Mouse (Mus musculus) liver, embryonic 12.5 days (tissue): ENCODE results near the gene Mxd1. TPM values are rescaled to one million over a fixed set of nuclear protein-coding genes. Genes with fewer than 3 reads are reported as not detected.

Experiments used
- ATAC-seq: fragments of 200-750 bp; cut with Nextera tagmentation; 2 replicates; pipeline ENCODE4 v1.8.0; 2017; ENCODE audit warnings: moderate number of reproducible peaks, mild to moderate bottlenecking, moderate library complexity
- H3K27ac ChIP-seq: fragments of 300-500 bp; sonication (generic); 2 replicates; pipeline ENCODE4 v1.5.1; 2016; ENCODE audit warnings: mild to moderate bottlenecking
- H3K27me3 ChIP-seq: fragments of 300-500 bp; sonication (generic); replicated peaks from 2 replicates; pipeline ENCODE4 v1.6.1; 2016; ENCODE audit warnings: mild to moderate bottlenecking, moderate library complexity
- H3K36me3 ChIP-seq: fragments of 300-500 bp; sonication (generic); 2 replicates; pipeline ENCODE4 v1.6.1; 2016; ENCODE audit warnings: mild to moderate bottlenecking, moderate library complexity
- H3K4me1 ChIP-seq: fragments of 300-500 bp; sonication (generic); 2 replicates; pipeline ENCODE4 v1.6.1; 2016
- H3K4me2 ChIP-seq: fragments of 300-500 bp; sonication (generic); 2 replicates; pipeline ENCODE4 v1.6.1; 2016; ENCODE audit warnings: mild to moderate bottlenecking, moderate library complexity
- H3K4me3 ChIP-seq: fragments of 300-500 bp; sonication (generic); 2 replicates; pipeline ENCODE4 v1.5.1; 2016; ENCODE audit warnings: mild to moderate bottlenecking, moderate library complexity
- H3K9ac ChIP-seq: fragments of 300-500 bp; sonication (generic); 2 replicates; pipeline ENCODE4 v1.6.1; 2016; ENCODE audit warnings: mild to moderate bottlenecking, moderate library complexity
- H3K9me3 ChIP-seq: fragments of 300-500 bp; sonication (generic); replicated peaks from 2 replicates; pipeline ENCODE4 v1.6.1; 2016; ENCODE audit warnings: mild to moderate bottlenecking, moderate library complexity
- WGBS: fragments of 180-500 bp; shearing (Covaris S2); methylation state at CpG from one replicate; pipeline ENCODE4 v1.1.7; 2016; ENCODE audit not compliant: insufficient replicate concordance; 5-methylcytosine and 5-hydroxymethylcytosine counted together
- polyA plus RNA-seq: library from polyadenylated mRNA; unstranded; fragments of >200 nt; fragmentation: Nextera tagmentation; extraction: Ambion mirVana; gene quantifications from 2 replicates; pipeline ENCODE4 v1.2.1, GENCODE M21; 2016

The Mxd1 gene
- polyA plus RNA-seq, 1 experiment from 2014 or later = 35.1 TPM

DNA sequence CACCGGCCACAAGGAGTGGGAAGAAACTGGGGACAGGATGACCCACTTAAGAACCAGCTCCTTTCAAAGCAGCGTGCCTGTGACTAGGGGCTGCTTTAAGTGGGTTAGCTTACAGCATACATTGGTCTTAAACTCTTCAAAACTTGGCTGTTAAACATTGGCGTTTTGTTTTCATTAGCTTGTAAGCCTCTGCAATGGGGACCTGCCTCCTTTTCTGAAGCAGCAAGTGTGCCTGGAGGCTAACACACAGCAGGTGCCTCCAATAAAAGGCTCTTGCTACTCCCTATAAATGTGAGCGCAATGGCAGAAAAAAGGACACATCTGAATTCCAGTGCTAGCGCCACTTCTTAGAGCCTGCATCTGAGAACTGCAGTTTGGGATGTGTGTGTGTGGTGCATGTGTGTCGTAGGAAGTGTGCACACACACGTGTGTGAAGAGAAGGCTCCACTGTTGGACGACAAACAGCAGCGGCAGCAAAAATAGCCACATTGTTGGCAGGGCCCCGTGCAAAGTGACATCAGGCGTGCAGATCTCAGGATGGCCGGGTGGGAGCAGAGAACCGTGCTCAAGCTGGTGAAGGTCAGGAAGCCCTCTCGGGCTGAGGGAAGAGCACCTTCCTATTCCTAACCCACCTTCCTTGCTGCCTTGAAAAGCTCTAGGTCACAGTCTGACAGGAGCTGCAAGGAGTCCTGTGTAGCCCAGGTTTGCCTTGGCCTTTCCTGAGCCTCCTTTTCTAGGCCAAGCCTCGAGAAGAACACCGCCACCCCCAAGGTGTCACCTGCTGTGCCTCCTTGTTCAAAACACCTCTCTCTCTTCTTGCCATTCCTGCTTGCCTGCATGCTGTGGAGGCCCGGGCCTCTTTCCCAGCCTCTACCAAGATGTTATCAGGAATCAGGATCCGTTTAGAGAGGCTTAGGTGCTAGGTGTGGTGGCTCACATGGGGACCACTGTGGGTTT lies 44.6 kb downstream of the Mxd1 start:
- ATAC-seq = no peak
- Histone ChIP-seq H3K9me3 (no peaks in the 10 kb centered on the region), H3K4me3 (no peak overlapping the region), H3K4me2 (no peak overlapping the region), H3K27ac (no peak overlapping the region), H3K9ac (no peak overlapping the region), H3K36me3 (no peaks in the 10 kb centered on the region), H3K4me1 (no peaks in the 10 kb centered on the region), H3K27me3 (peaks cover 56% of the 10 kb centered on the region)
- 68% methylated on average over 18 of the region's 18 CpGs for WGBS

DNA sequence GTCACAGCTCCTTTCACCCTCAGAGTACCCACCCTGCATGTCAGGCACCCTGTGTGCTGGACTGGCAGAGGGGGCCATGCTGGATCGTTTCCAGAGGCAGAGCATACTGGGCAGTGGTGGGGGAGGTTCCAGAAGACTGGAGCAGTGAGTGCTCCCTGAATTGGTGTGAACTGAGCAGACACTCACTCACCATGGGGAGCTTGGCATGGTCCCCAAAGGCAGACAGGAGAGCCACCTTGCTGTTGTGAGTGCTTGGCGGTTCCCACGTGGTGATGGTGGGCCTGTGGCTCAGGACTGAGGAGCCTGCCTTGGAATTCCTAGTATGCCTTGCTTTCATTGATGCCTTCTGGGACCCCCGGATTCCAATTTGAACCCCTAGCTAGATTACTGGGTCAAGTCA lies 45.8 kb downstream of the Mxd1 start:
- H3K4me3 ChIP-seq = no peak overlapping the region
- H3K27ac ChIP-seq = no peak overlapping the region
- no peak overlapping the region for H3K9ac ChIP-seq
- H3K27me3 ChIP-seq = peaks cover 62% of the 10 kb centered on the region
- WGBS = 78% methylated on average over 4 of the region's 4 CpGs
- H3K4me2 ChIP-seq = no peak overlapping the region
- H3K4me1 ChIP-seq = no peaks in the 10 kb centered on the region
- H3K36me3 ChIP-seq = no peaks in the 10 kb centered on the region
- no peak for ATAC-seq
- H3K9me3 ChIP-seq = no peaks in the 10 kb centered on the region

DNA sequence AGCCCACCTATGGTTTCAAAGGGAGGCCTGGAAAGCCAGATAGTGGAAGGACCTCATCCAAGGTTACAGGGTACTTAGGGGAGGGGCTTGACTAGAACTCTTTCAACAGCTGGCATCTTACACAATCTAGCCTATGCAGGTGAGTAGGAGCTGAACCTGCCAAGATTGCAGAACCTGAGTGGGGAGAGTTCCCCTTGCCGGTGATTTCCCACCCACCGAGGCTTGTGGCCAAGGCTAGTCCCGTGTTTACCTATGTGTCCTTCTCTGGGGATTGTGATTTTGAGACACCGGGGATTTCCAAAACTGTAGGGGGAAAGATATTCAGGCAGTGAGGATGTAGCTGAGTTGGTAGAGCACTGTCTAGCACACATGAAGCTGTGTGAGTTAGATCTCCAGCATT lies 53.7 kb downstream of the Mxd1 start:
- no peak overlapping the region for H3K4me2 ChIP-seq
- H3K27me3 ChIP-seq = peaks cover 43% of the 10 kb centered on the region
- no peak overlapping the region for H3K27ac ChIP-seq
- WGBS = 71% methylated on average over 4 of the region's 4 CpGs
- no peak for ATAC-seq
- H3K4me3 ChIP-seq = no peak overlapping the region
- H3K4me1 ChIP-seq = no peaks in the 10 kb centered on the region
- H3K9ac ChIP-seq = no peak overlapping the region
- no peaks in the 10 kb centered on the region for H3K9me3 ChIP-seq
- H3K36me3 ChIP-seq = no peaks in the 10 kb centered on the region

DNA sequence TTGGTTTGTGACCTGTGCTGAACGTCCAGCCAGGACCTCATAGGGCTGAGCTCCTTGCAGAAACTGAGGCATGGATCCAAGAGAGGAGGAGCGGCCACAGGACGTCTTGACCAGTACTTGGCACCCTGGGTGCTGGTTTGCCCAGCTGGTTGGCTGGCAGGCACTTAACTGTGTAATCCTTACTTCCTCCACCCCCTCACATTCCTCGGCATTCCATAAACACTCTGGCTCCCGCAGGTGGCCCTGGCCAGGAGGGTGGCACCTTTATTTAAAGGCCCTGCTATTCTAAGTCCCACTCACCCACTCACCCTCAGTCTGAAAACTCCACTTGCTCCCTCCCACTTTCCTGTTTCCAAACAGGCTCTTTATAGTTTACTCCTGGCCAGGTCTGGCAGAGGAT lies 58.2 kb downstream of the Mxd1 start:
- no peak overlapping the region for H3K4me3 ChIP-seq
- H3K27ac ChIP-seq = no peak overlapping the region
- H3K4me1 ChIP-seq = peaks cover 14% of the 10 kb centered on the region
- no peak overlapping the region for H3K4me2 ChIP-seq
- 61% methylated on average over 5 of the region's 5 CpGs for WGBS
- H3K9me3 ChIP-seq = no peaks in the 10 kb centered on the region
- no peak overlapping the region for H3K9ac ChIP-seq
- H3K36me3 ChIP-seq = no peaks in the 10 kb centered on the region
- peaks cover 13% of the 10 kb centered on the region; the same call in 1 of the 2 replicates for H3K27me3 ChIP-seq
- no peak for ATAC-seq

DNA sequence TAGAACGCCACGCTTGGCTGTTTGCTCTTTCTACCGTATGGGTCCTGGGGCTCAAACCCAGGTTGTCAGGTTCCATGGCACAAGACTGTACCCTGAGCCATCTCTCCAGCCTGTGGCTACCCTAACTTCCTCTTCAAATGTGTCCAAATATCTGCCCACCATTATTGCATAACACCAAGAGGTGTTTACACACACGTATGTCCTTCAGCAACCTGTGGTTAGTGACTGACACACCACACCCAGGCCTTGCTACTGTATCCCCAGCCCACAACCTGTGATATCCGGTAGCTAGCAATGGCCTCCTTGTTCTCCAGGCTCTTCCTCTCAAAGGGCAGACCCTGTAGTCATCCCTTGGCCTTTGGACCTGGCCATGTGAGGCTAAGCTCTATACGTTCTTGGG lies 59.7 kb downstream of the Mxd1 start:
- Histone ChIP-seq H3K9ac (no peak overlapping the region), H3K27me3 (peaks cover 6% of the 10 kb centered on the region; the same call in 1 of the 2 replicates), H3K4me2 (no peak overlapping the region), H3K9me3 (no peaks in the 10 kb centered on the region), H3K4me3 (no peak overlapping the region), H3K27ac (no peak overlapping the region), H3K4me1 (peaks cover 14% of the 10 kb centered on the region), H3K36me3 (no peaks in the 10 kb centered on the region)
- no peak for ATAC-seq
- 62% methylated on average over 6 of the region's 6 CpGs for whole genome bisulfite sequencing

DNA sequence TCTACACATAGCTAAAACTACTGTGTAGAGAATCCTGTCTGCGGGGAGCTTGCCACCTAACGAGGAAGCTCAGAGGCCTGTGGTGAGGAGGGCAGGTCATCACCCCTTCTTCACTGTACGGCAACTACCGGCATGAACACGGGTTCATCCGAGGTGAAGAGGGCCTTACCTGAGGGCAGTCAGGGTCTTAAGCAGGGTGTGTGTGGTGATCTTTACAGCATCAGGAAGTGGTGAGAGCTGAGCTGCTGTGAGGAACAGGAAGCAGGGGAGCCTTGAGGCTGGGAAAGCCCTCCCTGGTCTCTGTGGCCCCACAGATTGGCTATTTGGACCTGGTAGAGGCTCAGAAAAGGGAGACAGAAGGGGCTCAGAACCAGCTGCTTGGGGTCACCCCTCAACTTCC lies 61.5 kb downstream of the Mxd1 start:
- Histone ChIP-seq H3K9me3 (no peaks in the 10 kb centered on the region), H3K4me3 (no peak overlapping the region), H3K9ac (no peak overlapping the region), H3K4me2 (no peak overlapping the region), H3K36me3 (no peaks in the 10 kb centered on the region), H3K27ac (peak overlapping the region; percentile 5; the same call in 1 of the 2 replicates), H3K4me1 (peaks cover 14% of the 10 kb centered on the region), H3K27me3 (no peaks in the 10 kb centered on the region)
- no peak for ATAC-seq
- WGBS = 58% methylated on average over 6 of the region's 6 CpGs

DNA sequence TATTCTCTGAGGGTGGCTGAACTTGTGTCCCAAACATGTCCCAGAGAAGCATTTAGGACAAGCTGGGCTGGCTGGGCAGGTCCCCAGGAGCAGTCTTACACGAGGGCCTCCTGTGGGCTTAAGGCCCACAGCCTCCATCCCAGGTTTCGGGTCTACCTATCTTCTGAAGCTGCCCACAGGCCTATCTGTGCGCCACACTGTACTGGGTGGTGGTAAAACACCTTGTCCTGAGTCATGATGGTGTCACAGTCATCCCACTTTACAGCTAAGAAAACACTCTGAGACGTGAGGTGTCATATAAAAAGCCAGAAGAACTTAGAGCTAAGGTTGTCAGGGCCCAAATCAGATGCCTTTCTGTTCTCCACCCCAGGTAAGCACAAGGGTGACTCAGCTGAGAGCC lies 62.7 kb downstream of the Mxd1 start:
- no peaks in the 10 kb centered on the region for H3K27me3 ChIP-seq
- ATAC-seq = peak; percentile 33; the same call in 1 of the 2 replicates
- H3K9me3 ChIP-seq = no peaks in the 10 kb centered on the region
- no peak overlapping the region for H3K4me2 ChIP-seq
- H3K36me3 ChIP-seq = no peaks in the 10 kb centered on the region
- WGBS = 59% methylated on average over 4 of the region's 4 CpGs
- H3K4me1 ChIP-seq = peaks cover 14% of the 10 kb centered on the region
- H3K9ac ChIP-seq = no peak overlapping the region
- H3K4me3 ChIP-seq = no peak overlapping the region
- H3K27ac ChIP-seq = no peak overlapping the region

DNA sequence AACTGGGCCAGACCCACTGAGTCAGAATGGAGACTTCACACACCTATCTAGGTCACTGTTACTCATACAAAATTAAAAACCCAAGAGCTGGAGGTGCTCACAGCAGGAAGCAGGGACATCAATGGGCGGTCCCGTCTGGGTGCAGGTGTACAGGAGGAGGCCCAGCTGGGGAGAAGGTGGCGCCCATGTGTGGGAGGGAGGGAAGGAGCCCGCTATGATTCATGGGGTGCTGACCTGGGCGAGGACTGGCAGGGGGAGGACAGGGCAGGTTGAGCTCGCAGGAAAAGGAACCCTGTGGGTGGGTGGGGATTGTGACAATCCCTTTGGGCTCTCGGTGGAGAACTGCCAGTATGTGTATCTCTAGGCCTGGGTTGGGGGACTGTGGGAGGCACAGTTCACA lies 63.7 kb downstream of the Mxd1 start:
- 63% methylated on average over 7 of the region's 7 CpGs for WGBS
- no peak for ATAC-seq

DNA sequence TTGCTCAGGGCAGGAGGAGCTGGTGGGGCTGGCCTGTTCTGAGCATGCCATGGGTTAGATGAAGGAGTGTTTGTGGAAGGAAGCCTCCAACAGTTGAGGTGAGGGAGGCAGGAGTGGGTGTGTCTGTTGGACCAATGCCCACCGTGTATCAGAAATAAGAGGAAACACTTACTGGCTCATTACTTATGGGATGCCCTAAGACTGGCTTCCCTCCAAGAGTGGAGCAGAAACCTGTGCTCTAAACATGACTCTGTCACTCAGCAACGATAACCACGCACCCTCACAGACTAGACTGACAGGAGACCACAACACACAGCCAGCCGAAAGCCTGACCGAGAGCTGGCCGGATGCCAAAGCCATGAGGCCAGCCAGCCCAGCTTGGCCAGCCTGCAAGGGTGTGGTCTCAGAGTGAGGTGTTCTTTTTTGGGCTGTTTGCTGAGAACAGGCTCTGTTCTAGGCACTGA lies 69.0 kb downstream of the Mxd1 start:
- H3K27me3 ChIP-seq = 0 out of 2 replicates have a peak, but pooled peaks cover 11% of the 10 kb centered on the region
- WGBS = 36% methylated on average over 6 of the region's 6 CpGs
- no peaks in the 10 kb centered on the region for H3K36me3 ChIP-seq
- H3K4me1 ChIP-seq = peaks cover 33% of the 10 kb centered on the region
- H3K4me3 ChIP-seq = no peak overlapping the region
- ATAC-seq = peak; percentile 38; the same call in 1 of the 2 replicates
- peak overlapping the region; percentile 64 for H3K27ac ChIP-seq
- H3K9me3 ChIP-seq = no peaks in the 10 kb centered on the region
- 0 out of 2 replicates have a peak overlapping the region, but pooled peaks have one; percentile 20 for H3K9ac ChIP-seq
- H3K4me2 ChIP-seq = peak overlapping the region; percentile 35

More for the DNA sequence above, 63.7 kb downstream of the Mxd1 start:
- no peaks in the 10 kb centered on the region for H3K9me3 ChIP-seq
- no peak overlapping the region for H3K4me2 ChIP-seq
- no peak overlapping the region for H3K9ac ChIP-seq
- no peaks in the 10 kb centered on the region for H3K36me3 ChIP-seq
- H3K4me1 ChIP-seq = peaks cover 18% of the 10 kb centered on the region
- no peak overlapping the region for H3K4me3 ChIP-seq
- H3K27me3 ChIP-seq = no peaks in the 10 kb centered on the region
- H3K27ac ChIP-seq = no peak overlapping the region

DNA sequence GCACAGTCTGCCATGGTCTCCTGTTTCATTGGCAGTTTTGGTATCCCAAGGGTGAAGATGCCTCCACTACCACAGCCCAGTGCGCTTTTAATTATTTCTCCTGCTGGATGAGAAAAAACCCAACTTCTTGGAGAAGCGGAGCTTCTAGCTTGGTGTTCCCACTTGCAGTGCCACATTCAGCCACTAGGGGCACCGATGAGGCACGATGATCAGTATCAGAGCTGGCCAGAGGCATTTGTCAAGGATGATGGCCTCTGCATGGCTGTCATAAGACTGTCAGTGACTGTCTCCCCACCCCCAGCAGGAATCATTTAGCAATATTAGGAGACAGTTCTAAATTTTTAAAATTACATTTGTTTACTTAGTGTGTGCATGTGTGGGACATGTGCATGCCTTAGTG lies 69.8 kb downstream of the Mxd1 start:
- WGBS = 17% methylated on average over 4 of the region's 4 CpGs
- H3K4me2 ChIP-seq = no peak overlapping the region
- 0 out of 2 replicates have a peak, but pooled peaks cover 11% of the 10 kb centered on the region for H3K27me3 ChIP-seq
- H3K4me1 ChIP-seq = peaks cover 41% of the 10 kb centered on the region
- H3K9me3 ChIP-seq = no peaks in the 10 kb centered on the region
- no peak overlapping the region for H3K4me3 ChIP-seq
- ATAC-seq = peak; percentile 69
- H3K9ac ChIP-seq = no peak overlapping the region
- peak overlapping the region; percentile 62 for H3K27ac ChIP-seq
- no peaks in the 10 kb centered on the region for H3K36me3 ChIP-seq

DNA sequence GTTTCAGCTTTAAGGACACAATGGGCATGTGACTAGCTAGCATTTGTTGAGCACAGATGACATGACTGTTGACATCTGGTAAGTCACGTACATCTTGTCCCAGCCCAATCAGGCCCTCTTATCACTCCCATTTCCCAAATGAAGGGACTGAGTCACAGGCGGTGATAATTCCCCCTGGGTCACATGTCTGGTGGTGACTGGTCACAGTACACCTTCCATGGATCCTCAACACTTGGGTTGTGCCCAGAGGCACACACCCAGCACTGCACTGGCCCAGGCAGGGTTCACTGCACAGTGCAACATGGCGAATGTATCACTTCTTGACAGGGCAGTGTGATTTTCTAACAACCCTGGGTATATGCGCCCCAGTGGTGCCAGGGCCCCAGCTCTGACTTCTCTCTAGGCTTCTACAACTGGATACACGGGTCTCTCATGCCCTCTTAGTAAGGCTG lies 70.2 kb downstream of the Mxd1 start:
- 52% methylated on average over 5 of the region's 5 CpGs for WGBS
- Histone ChIP-seq H3K36me3 (no peaks in the 10 kb centered on the region), H3K4me2 (no peak overlapping the region), H3K9me3 (no peaks in the 10 kb centered on the region), H3K4me3 (no peak overlapping the region), H3K27me3 (0 out of 2 replicates have a peak, but pooled peaks cover 11% of the 10 kb centered on the region), H3K27ac (peak overlapping the region; percentile 62), H3K4me1 (peaks cover 42% of the 10 kb centered on the region), H3K9ac (no peak overlapping the region)
- peak; percentile 48; the same call in 1 of the 2 replicates for ATAC-seq
